Mouse (Mus musculus) embryonic fibroblast, embryonic 13.5 days (primary cell): ENCODE results near the gene Ovch2.

Experiments
- CTCF ChIP-seq: IDR thresholded peaks from 2 replicates; pipeline ENCODE4 v1.5.1; 2011; ENCODE audit warnings: mild to moderate bottlenecking, control low read depth, low read length, moderate library complexity, borderline replicate concordance; ENCODE audit not compliant: insufficient read depth
- POLR2A ChIP-seq: IDR thresholded peaks from 2 replicates; pipeline ENCODE4 v1.6.1; 2011; ENCODE audit warnings: low read depth, mild to moderate bottlenecking, control low read depth, low read length, moderate library complexity

GRCm38 (mm10) chr7:107778216-107778615, 22.8 kb downstream of the Ovch2 start:
- TF ChIP-seq CTCF, result no peak
- TF ChIP-seq POLR2A, result no peak
